Mouse (Mus musculus) inflammation-experienced regulatory T-cells, adult 16 weeks (primary cell): ENCODE measurements around the gene Mks1. TPM values are rescaled to one million over a fixed set of nuclear protein-coding genes. Genes with fewer than 3 reads are reported as not detected.

Experiments
- polyA plus RNA-seq: library from polyadenylated mRNA; unstranded; fragments of 100-300 nt; shearing (Covaris generic); gene quantifications from one replicate; pipeline ENCODE4 v1.2.1, GENCODE M21; 2017

Mks1 gene
- 19.8 TPM for polyA plus RNA-seq

DNA sequence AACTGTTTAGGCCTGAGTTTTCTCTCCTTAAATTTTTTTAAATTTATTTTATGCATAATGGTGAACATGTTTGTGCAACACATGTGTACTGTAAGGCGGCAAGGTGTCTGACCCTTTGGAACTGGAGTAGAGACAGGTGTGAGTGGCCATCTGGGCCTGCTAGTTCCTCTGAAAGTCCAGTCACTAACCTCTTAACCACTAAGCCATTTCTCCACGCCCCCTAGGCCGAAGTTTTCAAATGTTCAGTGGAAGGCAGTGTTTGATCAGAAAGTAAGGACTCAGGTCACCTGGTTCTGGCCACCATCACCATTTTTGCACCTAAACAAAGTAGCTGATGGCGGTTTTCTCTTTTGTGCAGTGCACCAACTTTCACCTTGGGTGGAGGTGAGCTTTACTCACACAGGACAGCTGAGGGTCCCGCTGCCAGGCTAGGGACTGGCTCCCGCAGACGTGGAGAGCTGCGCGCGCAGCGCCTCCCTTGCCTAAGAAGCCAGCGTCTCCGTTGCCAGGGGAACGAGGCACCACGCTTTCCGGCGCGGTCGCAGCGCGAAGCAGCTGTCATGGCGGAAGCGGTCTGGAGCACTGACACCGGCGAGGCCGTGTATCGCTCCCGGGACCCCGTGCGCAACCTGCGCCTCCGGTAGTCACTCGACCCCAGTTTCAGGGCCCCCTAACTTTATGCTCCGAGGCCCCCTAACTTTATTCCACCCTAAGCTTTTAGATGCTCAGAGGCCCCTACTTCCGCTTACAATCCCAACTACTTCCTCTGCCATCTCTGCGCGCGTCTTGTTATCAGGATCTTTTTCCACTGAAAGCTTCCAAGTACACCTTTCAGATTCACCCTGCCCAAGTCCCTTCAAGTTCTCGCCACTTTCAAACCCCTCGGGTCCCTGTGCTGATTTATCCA, at the start of gene Mks1:
Mks1 (plus strand) TSS at position 526 of the 907 bp plus-strand sequence.

DNA sequence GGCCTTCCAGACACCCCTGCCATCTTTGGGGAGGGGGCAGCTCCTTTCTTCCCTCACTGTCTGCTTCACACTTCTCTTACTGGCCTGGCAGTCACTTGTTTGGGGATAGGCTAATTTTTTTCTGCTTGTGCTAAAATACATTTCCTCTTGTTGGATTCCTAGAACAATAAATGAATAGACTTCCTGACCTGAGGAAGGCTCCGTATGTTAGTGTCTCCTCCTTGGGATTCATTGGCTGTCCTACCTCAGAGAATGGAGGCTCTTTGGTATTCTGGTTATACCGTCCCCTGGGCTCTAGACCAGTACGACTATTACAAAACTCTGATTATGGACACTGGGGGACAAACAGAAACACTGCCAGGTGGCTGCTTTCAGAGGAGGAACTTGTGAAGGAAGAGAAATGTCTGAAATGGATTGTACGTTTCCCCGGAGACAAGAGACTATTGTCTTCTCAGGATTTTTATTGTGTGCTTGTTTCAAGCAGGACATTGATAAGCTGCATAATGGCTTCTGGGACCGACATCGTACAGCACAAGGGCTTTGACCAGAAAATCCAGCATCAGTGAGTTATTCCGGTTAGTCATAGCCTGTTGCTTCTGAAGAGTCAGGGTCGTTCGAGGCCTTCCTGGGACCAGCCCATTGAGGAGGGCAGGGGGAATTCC, 24.6 kb upstream of the Mks1 start, which contains the start of gene Lpo:
Lpo (minus strand) TSS at position 51 of the 662 bp plus-strand sequence.

DNA sequence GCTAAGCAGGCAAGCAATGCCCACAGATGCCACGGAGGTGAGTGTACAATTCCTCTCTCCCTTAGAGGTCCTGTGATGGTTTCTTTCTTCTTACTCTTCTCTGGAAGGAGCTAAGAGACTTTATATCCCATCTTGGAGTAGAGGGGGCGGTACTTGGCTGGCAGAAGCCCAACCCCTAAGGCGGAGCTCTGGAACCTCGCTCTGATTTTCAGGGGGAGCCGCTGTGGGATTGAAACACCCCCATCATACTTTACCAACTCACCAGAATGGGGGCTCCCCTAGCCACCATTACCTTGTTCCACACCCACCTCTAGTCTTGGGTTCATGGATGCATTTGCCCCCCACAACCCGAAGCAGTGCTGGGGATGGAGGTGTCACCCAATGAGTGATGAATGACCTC, 22.4 kb downstream of the Mks1 start, which contains the start of gene Epx:
Epx (minus strand) TSS at position 101 of the 400 bp plus-strand sequence.

DNA sequence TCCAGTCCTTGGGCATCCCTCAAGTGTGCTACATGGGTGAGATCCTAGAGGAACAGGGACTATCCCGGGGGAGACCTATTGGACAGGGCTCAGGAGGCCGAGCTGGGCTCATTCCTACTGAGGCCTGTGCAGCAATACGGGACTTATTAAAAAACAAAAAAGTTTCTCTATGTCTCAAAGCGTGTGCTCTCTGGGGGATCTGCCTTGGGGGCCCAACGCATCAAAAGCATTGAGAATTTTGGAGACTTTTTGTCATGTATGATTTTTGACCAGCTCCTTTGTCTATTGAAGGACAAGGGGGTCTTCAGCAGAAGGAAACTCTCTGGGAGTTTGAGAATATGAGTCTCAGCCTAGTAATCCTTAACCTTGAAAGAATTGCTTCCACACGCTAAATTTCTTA, 39.2 kb downstream of the Mks1 start, which contains the start of gene Olfr462:
Olfr462 (minus strand) TSS at position 101 of the 400 bp plus-strand sequence.

DNA sequence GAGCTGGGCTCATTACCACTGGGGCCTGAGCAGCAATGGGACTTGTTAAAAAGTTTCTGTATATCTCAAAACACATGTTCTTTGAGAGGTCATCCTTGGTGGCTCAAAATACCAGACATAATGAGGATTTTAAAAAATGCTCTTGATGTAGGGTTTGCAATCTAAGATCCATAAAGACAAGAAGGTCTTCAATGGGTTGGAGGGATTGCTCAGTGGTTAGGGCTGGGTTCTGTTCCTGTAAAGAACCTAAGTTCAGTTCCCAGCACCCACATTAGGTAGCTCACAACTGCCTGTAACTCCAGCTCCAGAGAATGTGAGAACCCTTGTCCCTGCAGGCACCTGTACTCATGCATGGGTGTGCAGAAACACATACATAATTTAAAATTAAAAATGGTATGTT, 44.3 kb downstream of the Mks1 start, which contains the start of gene Olfr463:
Olfr463 (minus strand) TSS at position 101 of the 400 bp plus-strand sequence.

Other genes with a start within 250 kb of the Mks1 start
- gene Hsf5, start 236.1 kb upstream of the Mks1 start, polyA plus RNA-seq = 0.09 TPM
- gene Rnf43, start 190.5 kb upstream of the Mks1 start, polyA plus RNA-seq = 75.7 TPM
- 450 TPM for gene Supt4a, start 115.7 kb upstream of the Mks1 start, polyA plus RNA-seq
- gene Tspoap1, start 92.7 kb upstream of the Mks1 start, polyA plus RNA-seq = 15.2 TPM
- gene Mpo, start 59.6 kb upstream of the Mks1 start, polyA plus RNA-seq = not detected
- gene Lpo, start 24.9 kb upstream of the Mks1 start, polyA plus RNA-seq = not detected
- gene Epx, start 22.3 kb downstream of the Mks1 start, polyA plus RNA-seq = not detected
- not detected for gene Olfr462, start 39.1 kb downstream of the Mks1 start, polyA plus RNA-seq
- not detected for gene Olfr463, start 44.2 kb downstream of the Mks1 start, polyA plus RNA-seq
- gene Olfr464, start 67.8 kb downstream of the Mks1 start, polyA plus RNA-seq = 0.29 TPM
- 9.2 TPM for gene Dynll2, start 134.3 kb downstream of the Mks1 start, polyA plus RNA-seq
- gene Srsf1, start 194.2 kb downstream of the Mks1 start, polyA plus RNA-seq = 103 TPM
- 43.0 TPM for gene Vezf1, start 215.1 kb downstream of the Mks1 start, polyA plus RNA-seq
- 8.0 TPM for gene Cuedc1, start 244.8 kb downstream of the Mks1 start, polyA plus RNA-seq